Mouse (Mus musculus) ES-CJ7 (cell line): ENCODE results near the gene Phospho1.

Experiments used
- DNase-seq: peaks from one replicate; pipeline ENCODE4 v3.0.0; 2011; ENCODE audit warnings: low read depth, low spot score

Phospho1 gene

DNA sequence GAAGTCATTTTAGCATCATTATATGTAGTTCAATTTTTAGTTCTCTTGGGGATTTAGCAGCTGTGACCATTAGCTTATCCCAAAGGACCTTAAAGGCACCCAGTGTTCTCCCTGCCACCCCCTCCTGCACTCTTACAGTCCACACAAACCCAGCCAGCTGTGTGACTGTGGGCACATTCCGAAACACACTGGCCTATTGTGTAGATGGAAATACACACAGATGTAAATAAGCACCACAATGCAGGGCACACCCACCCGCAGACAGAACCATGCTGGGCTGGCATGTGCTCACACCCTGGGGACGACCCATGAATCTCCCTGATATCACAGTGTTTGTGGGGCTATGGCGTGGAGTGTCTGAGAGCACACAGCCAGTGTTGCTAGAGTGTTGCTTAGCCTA lies 12.1 kb upstream of the Phospho1 start:
- DNase-seq, result peak; percentile 40

DNA sequence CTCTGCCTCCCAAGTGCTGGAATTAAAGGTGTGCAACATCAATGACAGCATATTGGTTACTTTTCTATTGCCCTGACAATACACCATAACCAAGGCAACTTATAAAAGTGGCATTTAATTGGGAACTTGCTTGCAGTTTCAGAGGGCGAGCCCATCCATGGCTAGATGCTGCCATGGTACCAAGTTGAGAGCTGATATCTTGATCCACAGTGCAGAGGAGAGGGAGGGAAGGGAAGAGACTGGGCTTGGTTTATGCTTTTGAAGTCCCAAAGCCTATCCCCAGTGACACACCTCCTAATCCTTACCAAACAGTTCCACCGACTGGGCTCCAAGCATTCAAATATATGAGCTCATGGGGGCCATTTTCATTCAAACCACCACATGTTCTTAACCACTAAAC lies 10.2 kb upstream of the Phospho1 start:
- no peak for DNase-seq

DNA sequence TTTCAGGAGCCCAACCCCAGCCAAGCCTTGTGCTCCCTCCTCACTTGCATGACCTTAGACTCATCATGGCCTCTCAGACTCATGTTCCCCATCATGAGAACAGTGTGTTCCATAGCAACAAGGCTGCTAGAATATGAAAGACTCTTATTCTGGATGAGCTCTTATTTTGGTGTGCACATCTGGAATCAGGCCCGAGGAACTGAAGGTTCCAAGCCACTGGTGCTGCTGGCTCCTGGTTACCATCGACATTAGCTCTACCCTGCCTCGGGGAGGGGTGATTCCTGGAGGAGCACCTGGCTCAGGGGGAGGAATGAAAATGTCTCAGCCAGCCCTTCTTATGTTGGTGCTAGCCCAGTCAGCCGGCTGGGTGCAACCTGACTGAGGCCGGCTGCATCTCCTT lies 9.4 kb upstream of the Phospho1 start:
- DNase-seq, result no peak

DNA sequence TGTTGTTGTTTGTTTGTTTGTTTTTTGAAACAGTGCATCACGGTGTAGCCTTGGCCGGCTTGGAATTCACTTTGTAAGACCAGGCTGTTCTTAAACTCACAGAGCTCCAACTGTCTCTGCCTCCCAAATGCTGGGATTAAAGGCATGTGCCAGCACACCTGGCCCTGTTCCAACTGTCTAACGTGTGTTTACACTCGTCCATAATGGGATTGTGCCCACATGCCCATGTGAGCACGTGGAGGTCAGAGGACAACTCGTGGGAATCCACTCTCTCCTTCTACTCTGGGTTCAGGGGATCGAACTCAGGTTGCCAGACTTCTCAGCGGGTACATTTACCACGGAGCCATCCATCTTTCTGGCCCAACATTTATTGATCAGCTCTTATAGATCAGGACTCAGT lies 8.9 kb upstream of the Phospho1 start:
- no peak for DNase-seq

DNA sequence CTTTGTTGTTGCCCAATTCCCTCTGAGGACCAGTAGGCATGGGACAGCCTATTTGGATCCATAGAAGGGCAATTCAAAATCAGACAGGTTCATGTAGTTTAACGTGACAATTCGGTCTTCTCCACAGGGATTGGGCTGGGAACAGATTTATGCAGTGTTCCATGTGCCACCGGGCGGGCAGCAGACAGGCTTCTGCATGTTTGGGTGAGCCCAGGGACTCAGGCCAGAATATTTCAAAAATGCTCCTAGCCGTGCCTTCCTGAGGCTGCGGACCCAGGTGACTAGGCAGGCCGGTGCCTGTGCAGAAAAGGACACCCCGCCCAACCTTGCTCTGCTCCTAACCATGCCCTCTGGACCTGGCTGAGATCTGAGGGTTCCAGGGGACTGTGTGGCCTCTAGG lies 5.2 kb upstream of the Phospho1 start:
- DNase-seq, result no peak

DNA sequence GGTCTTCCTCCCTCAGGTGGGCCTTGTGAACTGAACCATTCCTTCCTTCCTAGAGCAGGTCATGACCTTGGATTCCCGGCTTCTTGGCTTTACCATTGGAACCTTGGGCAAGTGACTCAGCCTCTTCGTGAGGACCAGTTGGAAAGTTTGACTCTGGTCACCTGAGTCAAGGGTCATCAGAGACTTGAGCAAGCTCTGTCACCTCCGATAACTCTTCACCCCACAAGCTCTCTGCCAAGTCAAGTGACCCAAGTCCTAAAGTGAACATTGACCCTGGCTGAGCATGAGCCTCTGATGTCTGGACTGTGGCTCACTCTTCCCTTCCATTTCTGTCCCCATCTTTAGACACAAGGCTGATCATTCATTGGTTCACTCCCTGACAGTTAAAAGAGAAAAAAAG lies 2.8 kb upstream of the Phospho1 start:
- DNase-seq, result no peak

DNA sequence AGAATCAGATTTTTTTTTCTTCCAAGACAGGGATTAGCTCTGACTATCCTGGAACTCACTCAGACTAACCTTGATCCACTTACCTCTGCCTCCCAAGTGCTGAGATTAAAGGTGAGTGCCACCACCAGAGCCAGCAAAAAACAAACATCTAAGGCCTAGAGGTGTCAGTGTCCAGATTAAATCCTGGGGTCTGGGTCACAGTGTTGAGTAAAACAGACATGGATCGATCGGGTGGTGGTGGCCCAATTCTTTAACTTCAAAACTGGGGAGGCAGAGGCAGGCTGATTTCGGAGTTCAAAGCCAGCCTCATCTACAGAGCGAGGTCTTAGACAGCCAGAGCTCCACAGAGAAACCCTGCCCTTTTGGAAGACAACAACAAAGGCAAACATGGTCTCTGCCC lies 1.9 kb upstream of the Phospho1 start:
- DNase-seq, result no peak

DNA sequence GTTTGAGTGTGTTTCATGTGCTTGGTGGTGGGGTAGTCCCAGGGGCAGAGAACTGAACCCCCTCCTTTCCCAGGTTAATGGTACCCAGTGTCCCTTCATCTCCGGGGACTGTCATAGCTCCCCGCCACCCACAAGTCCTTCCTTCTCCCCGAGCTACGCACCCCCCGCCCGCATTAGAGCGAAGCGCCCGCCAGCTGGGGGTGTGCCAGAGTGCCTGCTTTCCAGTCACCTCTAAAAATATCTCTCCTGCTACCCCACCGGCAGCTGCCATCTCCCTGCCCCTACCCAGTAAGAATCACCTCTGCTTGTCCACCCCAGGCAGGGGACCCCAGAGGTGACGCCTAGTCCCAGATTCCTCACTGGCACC lies 561 bp downstream of the Phospho1 start:
- DNase-seq, result no peak

DNA sequence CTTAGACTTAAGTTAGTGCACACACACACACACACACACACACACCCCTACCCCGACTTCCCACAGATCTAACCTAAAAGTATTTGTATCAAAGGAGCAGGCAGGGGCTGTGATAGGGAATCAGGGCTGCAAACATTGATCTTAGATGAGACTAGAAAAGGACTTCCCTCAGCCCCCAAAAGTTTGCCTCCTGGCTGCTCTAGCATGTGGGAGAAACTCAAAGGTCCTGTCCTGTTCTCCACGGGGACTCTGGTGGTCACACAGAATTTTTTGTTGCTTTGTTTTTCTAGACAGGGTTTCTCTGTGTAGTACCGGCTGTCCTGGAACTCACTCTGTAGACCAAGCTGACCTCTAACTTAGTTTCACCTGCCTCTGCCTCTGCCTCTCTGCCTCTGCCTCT lies 1.3 kb downstream of the Phospho1 start:
- no peak for DNase-seq

DNA sequence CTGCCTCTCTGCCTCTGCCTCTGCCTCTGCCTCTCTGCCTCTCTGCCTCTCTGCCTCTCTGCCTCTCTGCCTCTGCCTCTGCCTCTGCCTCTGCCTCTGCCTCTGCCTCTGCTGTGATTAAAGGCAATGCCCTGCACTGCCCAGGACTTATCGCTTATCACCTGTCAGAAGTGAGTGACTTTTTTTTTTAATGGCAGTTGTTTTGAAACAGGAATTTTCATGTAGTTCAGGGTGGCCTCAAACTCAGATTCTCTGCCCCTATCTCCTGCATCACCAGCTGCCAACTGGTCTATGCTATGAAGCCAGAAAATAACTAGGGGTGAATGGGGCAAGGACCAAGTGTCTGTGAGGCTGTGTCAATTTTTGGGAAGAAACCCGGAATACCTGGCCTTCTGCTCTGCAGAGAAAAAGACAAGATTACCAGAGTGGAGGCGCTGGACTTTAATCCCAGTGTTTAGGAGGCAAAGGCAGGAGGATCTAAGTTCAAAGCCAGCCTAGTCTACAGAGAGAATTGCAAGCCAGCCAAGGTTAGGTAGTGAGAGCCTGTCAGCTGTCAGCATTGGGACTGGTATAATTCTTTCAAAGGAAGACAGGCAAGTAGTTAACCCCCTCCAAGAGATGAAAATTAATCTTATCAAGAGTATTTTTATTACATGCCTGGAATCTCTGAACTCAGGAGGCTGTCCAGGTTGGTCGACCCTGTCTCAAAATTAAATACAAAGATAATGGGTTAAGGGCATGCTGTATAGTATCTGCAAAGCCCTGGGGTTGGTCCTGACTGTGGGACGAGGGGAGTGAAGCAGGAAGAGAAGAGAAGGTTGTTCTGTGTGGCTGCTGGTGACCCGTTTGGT lies 2.2 kb downstream of the Phospho1 start:
- DNase-seq, result no peak

DNA sequence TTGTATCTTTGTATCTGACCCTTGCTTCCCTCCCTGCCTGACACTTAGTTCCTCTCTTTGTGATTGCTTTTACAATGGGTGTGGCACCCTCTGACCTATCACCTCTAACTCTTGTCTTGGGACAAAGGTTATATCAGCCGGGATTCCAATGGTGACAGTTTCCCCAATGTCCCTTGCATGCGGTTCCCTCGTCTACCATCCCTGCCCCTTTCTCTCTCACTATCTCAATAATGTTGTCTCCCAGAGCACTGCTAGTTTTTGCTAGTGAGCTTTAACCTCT lies 2.8 kb downstream of the Phospho1 start:
- peak; percentile 37 for DNase-seq

DNA sequence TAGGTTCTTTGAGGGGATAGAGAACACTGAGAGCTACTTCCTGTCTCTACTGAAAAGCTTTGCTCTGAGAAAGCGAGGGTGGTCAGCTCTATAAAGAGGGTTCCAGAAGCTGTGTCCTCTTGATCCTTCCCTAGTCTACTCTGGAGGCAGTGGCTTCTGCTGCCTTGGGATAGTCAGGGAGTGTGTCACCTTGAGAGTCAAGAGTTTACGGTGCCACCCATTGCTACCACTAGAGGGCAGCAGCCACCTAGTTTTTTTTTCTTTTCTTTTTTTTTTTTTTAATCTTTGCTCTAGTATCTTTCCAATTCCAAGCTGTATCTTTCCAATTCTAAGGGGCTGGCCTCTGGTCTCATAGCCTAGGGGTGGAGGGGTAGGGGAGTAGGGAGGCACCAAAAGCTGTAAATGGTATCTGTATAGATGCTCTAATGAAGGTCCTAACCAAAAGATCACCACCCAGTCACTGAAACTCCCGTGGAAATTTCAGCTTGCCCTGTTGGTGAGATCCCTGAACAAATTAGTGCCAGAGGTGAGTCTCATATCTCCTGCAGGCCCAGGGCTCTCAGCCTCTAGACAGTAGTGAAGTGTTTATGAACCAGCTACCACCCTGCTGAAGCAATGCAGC lies 3.3 kb downstream of the Phospho1 start:
- peak; percentile 76 for DNase-seq

DNA sequence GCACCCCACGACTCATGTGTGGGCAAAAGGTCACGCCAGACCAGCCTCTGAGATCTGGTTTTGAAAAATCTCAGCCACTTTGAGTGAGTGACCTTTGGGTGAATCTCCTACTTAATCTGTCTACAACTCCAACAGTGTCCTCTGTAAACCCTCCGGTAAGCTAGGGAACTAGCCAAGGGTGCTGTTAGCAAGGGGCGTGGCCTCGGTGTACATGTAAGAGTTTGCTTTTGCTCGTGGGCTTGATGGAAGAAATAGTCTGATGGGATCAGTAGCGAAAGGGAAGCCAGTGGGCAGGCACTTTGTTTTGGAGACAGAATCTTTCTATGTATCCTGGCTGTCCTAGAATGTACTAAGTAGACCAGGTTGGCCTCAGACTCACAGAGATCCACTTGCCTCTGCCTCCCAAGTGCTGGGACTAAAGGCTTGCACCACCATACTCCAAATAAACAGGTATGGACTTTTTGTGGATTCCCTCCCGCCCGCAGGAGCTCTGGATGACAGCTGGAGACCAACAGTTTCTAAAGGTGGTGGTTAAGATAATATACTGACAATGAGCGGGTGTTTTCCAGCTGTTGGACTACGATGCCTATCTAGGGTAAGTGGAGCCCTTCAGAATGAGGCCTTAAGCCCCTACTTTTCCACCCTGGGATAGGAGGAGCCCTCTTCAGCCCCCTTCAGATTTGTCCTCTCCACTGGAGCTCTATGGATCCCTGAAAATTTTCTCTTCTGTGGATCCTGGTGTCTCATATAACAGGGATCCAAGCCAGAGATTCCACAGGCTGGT lies 4.1 kb downstream of the Phospho1 start:
- no peak for DNase-seq

DNA sequence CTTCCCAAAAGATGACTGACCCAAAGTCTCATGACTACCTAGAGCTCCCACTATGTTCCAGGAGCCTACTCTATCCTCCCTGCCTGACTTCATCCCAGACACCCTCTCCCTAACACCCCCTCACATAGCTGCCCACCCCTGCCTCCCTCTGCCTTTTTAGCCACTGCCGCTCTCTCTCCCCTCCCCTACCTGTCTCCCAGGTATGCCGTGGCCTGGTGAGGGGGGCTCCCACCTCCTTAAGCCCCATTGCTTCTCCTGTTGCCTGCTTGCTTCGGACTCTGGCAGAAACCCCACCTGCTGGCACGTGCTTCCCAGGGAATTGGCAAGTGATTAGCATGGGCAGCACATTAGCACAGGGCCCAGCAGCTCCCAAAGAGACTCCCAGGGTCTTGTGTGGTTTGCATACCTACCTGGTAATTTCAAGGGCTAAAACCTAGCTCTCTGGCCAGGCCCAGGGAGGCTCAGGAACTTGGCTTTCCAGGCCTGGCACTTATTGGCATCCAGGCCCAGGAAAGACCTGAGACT lies 5.3 kb downstream of the Phospho1 start:
- no peak for DNase-seq

DNA sequence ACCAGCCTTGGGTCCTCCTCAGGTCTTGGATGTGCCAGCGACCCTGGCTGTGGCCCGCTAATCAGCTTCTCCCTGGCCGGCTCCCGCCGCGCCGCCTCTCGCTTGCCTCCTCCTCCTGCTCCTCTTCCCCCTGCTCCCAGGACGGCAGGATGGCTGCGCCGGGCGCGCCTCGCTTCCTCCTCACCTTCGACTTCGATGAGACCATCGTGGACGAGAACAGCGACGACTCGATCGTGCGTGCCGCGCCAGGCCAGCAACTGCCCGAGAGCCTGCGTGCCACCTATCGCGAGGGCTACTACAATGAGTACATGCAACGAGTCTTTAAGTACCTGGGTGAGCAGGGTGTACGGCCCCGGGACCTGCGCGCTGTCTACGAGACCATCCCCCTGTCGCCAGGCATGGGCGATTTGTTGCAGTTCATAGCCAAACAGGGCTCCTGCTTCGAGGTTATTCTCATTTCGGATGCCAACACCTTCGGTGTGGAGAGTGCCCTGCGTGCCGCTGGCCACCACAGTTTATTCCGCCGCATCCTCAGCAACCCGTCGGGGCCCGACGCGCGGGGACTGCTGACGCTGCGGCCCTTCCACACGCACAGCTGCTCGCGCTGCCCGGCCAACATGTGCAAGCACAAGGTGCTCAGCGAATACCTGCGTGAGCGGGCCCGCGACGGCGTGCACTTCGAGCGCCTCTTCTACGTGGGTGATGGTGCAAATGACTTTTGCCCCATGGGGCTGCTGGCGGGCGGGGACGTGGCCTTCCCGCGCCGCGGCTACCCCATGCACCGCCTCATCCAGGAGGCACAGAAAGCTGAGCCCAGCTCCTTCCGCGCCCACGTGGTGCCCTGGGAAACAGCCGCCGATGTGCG lies 6.3 kb downstream of the Phospho1 start:
- DNase-seq, result peak; percentile 67

DNA sequence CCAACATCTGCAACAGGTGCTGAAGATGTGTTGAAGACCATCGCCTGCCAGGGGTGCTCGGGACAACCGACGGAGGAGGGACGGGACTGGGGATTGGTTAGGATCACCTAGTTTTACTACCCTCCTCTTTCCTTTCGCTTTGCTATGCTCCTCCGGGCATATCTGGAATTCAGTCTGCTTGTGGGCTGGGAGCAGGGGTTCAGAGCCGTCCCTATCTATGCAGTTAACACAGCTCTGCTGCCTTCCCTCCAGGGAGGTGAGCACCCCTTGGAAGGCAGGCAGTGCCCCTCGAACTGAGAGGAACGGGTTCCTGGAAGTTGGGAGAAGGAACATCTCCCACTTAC lies 6.9 kb downstream of the Phospho1 start:
- DNase-seq, result no peak

DNA sequence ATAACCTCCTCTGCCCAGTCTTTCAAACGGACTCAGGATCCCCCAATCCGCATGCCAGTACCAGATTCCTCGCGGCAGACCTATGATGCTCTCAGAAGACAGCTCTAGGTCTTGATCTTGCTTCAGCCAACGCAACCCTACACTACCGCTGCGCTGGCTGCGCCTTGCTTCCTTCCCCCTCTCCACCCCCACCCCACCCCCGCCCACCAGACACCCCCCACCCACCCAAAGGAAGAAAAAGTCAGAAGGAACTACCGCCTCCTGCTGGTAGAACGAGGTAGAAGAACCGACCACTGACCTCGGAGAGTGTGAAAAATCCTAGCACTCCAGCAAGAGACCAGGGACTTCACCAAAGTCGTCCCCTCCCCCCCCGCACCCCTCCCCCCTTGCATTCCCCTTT lies 7.3 kb downstream of the Phospho1 start:
- DNase-seq, result peak; percentile 76

DNA sequence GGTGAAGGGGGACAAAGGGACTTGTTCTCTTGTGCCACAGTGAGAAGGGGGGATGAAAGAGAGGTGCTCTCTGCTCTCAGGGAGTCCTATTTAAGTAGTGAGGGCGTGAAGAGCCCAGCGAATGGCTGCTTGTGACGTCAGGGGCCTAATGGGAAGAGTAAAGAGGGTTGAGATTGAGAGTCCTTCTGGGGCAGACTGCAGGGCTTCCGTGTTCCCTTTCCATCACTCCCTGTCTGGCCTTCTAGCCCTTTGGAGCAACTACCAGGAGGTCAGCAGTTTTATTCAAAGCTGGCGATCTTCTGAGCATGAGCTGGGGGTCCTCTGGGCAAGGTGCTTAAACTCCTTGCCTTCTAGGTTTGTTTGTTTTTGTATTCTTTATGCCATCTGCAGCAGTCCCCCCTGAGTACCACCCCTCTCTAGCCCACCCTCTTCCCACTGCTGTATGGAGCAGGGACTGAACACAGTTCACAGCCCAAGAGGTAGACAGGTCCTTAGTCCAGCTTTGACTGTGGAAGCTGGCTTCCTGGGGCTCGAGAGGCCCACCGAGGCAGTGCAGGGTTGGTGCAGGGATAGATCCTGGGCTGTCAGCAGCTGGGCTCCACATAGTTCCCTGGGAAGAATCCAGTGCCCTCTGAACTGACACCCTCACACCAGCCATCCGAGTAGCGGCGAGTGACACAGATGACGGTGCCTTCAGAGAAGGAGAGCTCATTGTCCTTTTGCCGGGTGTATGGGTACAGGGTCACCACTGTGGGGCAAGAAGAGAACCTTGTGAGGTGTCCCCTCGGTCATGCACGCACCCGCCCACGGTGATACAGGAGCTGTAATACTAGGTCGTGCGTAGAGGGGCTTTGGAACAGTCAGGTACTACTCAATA lies 8.1 kb downstream of the Phospho1 start:
- DNase-seq, result no peak

DNA sequence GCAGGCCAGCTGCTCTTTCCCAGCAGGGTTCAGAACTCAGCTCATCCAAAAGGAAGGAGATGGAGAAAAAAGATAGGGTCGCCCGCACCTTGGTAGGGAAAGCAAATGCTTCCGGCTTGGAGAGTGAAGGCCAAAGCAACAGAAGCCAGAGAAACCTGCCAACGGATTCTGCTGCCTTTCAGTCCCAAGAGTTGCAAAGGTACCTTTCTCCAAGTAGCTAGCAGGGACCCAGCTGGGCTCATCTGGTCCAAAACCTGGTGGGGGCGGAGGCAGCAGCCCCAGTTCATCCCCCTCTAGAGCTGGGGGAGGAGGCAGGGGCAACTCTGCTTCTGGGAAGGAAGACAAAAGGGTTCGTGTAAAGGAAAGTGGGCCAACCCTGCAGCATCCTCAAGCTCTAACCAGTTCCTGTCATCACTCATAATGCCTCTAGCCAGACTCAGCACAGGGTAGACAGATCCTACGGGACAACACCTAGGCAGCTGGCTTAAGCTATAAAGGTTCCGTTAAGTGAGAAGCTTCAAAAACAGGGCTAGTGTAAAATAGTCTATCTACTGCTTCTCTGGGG lies 8.8 kb downstream of the Phospho1 start:
- DNase-seq, result no peak

DNA sequence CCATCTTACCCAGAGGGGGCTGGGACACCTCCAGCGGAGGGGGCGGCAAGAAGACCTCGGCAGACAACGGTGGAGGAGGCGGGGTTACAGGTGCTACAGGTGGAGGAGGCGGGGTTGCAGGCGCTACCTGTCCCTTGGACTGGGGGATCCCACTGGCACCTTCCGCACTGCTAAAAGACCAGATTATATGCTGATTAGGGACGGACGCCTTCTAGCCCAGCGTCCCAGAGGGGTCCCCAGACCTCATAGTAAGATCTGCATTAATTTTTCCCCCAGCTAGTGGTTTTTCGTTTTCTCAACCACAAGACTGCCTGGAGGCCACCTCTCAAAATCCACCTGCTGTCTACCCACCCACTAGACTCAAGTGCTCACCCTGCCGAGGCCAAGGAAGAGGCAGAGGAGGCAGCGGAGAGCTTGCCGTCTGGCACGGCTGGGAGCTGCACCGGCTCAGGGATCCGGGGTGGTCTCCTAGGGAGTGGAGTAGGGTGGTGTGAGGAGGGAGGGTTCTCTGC lies 9.4 kb downstream of the Phospho1 start:
- no peak for DNase-seq
